Mouse (Mus musculus) heart, postnatal 0 days (tissue): Measurements from ENCODE around the gene Ranbp2.

Experiments
- CTCF ChIP-seq: IDR thresholded peaks from 2 replicates; pipeline ENCODE4 v1.5.1; 2016; ENCODE audit warnings: antibody characterized with exemption, control low read depth, low read depth
- EP300 ChIP-seq: IDR thresholded peaks from 2 replicates; pipeline ENCODE4 v1.6.1; 2016; ENCODE audit warnings: antibody characterized with exemption, low read depth

DNA sequence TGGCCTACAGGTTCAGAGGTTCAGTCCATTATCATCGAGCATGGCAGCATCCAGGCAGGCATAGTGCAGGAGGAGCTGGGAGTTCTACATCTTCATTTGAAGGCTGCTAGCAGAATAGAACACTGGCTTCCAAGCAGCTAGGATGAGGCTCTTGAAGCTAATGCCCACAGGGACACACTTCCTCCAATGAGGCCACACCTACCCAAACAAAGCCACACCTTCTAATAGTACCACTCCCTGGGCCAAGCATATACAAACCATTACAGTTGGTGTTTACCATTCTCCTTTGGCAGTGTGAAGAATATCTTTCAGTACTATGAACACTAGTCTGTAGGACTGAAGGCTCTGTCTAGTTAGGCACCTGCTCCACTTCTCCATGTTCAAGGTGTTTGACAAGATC, 13.2 kb downstream of the Ranbp2 start:
- TF ChIP-seq CTCF (no peak), EP300 (no peak)
